Mouse (Mus musculus): ENCODE data around the gene Prss53. TPM values are rescaled to one million over a fixed set of nuclear protein-coding genes. Genes with fewer than 3 reads are reported as not detected.
"Not testable (repeated sequence)": the region's sequence is repeated elsewhere in the genome, so short reads cannot be mapped to it uniquely, and the experiment has no call there.

Prss53 gene
- polyA plus RNA-seq, 1 experiment from 2014 or later: 1.1 TPM

DNA sequence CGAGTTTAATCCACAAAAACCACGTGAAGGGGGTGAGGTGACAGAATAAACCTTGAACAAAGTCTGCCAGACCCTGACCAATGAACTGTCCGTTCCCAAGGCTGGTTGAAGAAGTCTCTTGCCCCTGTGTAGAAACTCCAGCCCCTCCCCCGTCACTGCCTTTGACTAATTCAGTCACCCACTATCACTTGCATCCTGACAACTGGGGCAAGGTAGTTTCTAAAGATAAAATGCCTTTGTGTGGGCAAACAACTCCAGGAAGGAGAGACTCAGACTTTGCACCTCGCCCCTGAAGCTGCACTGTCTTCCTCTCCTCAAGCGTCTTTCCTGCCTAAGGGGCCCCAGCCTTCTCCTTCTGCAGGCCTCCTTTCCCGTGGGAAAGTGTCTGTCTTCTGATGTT, 9.2 kb upstream of the Prss53 start:
- H3K9ac ChIP-seq (ENCODE audit: low read length): no peak overlapping the region
- ATAC-seq (ENCODE audit: low read depth): no peak
- no peaks in the 10 kb centered on the region for H3K9me3 ChIP-seq (ENCODE audit: control insufficient read depth, low read length)
- 19% methylated on average over 7 of the region's 7 CpGs for WGBS
- no peak overlapping the region for H3K4me3 ChIP-seq (ENCODE audit: low read length)
- no peaks in the 10 kb centered on the region for H3K36me3 ChIP-seq (ENCODE audit: control insufficient read depth, insufficient read depth, low read length)
- no peak overlapping the region for H3K27ac ChIP-seq (ENCODE audit: low read length)
- no peaks in the 10 kb centered on the region for H3K27me3 ChIP-seq (ENCODE audit: control insufficient read depth, insufficient read depth, low read depth, low read length)
- no peak overlapping the region for H3K4me2 ChIP-seq (ENCODE audit: low read depth, low read length)
- H3K4me1 ChIP-seq (replicated peaks; ENCODE audit: control insufficient read depth, insufficient read depth, low read length): peaks cover 5% of the 10 kb centered on the region

DNA sequence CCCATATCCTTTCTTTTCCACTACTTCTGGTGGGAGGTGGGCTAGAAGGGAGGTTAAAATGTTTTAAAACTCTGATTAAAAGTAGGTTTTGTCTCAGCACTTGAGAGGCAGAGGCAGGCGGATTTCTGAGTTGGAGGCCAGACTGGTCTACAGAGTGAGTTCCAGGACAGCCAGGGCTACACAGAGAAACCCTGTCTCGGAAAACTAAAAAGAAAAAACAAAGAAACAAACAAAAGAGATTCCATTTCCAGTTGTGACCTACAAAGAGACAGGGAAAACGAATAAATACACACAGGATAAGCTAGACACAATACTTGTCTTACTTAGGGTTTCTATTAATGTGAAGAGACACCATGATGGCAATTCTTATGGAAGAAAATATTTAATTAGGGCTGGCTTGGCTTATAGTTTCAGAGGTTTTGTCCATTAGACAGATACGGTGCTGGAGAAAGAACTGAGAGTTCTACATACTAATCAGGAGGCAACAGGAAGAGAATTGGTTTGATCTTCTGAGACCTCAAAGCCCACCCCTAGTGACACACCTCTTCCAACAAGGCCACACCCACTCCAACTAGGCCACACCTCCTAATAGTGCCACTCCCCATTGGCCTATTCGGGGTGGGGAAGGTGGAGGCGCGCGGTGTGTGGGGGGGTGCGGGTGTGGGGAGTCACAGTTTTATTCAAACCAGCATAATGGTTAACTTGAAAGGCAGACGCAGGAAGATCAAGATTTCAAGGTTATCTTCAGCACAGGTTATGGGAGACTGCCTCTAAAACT, 7.6 kb upstream of the Prss53 start:
- H3K4me1 ChIP-seq (replicated peaks; ENCODE audit: control insufficient read depth, insufficient read depth, low read length): peaks cover 8% of the 10 kb centered on the region
- no peak for ATAC-seq (ENCODE audit: low read depth)
- 34% methylated on average over 10 of the region's 10 CpGs for WGBS

DNA sequence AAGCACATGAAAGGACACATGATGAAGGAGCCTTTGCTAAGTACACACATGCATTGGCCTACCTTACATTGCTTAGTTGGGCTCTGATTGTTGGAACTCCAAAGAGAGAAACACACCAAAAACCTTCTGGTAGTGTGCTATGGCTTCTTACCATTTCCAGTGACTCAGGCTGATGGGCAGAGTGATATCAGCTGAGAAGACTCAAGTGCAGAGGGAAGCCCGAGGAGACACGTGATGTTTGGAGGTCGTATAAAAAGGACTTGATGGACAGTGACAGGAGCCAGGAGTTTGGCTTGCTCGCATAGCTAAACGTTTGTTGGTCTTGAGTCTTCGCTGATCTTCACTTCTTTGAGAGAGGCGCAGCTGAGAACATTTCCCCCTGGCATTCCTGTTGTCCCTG, 6.8 kb upstream of the Prss53 start:
- no peak overlapping the region for H3K27ac ChIP-seq (ENCODE audit: low read length)
- H3K9ac ChIP-seq (ENCODE audit: low read length): no peak overlapping the region
- no peak overlapping the region for H3K4me3 ChIP-seq (ENCODE audit: low read length)
- no peak overlapping the region for H3K4me2 ChIP-seq (ENCODE audit: low read depth, low read length)
- ATAC-seq (ENCODE audit: low read depth): no peak
- no peaks in the 10 kb centered on the region for H3K36me3 ChIP-seq (ENCODE audit: control insufficient read depth, insufficient read depth, low read length)
- peaks cover 8% of the 10 kb centered on the region for H3K4me1 ChIP-seq (replicated peaks; ENCODE audit: control insufficient read depth, insufficient read depth, low read length)
- H3K9me3 ChIP-seq (ENCODE audit: control insufficient read depth, low read length): no peaks in the 10 kb centered on the region
- H3K27me3 ChIP-seq (ENCODE audit: control insufficient read depth, insufficient read depth, low read depth, low read length): no peaks in the 10 kb centered on the region
- 81% methylated on average over 7 of the region's 7 CpGs for WGBS

More for the DNA sequence above, 7.6 kb upstream of the Prss53 start:
- Histone ChIP-seq H3K36me3 (ENCODE audit: control insufficient read depth, insufficient read depth, low read length) (no peaks in the 10 kb centered on the region), H3K4me3 (ENCODE audit: low read length) (no peak overlapping the region), H3K27me3 (ENCODE audit: control insufficient read depth, insufficient read depth, low read depth, low read length) (no peaks in the 10 kb centered on the region), H3K4me2 (ENCODE audit: low read depth, low read length) (no peak overlapping the region), H3K27ac (ENCODE audit: low read length) (no peak overlapping the region), H3K9ac (ENCODE audit: low read length) (no peak overlapping the region), H3K9me3 (ENCODE audit: control insufficient read depth, low read length) (no peaks in the 10 kb centered on the region)

DNA sequence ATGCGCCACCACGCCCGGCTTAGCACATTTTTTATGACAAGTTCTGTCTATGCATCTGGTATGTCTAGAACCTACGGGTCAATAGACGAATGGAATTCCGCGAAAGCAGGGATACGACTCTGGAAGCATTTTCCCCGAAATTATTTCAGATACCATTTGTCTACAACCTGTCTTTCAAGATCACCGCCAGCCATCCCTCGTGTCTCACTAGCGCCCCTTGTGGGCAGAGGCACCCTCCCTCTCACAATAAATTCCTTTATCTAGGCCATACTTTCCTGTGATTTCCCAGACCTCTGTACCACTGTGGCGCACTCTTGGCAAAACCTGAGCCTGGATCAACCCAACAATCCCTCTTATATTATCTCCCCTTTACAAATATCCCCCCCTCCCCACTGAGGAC, 5.6 kb upstream of the Prss53 start:
- H3K4me2 ChIP-seq (ENCODE audit: low read depth, low read length): no peak overlapping the region
- no peak for ATAC-seq (ENCODE audit: low read depth)
- no peak overlapping the region for H3K27ac ChIP-seq (ENCODE audit: low read length)
- no peaks in the 10 kb centered on the region; the same call in 1 of the 2 replicates for H3K36me3 ChIP-seq (ENCODE audit: control insufficient read depth, insufficient read depth, low read length)
- H3K9ac ChIP-seq (ENCODE audit: low read length): no peak overlapping the region
- H3K4me1 ChIP-seq (replicated peaks; ENCODE audit: control insufficient read depth, insufficient read depth, low read length): peaks cover 8% of the 10 kb centered on the region
- H3K27me3 ChIP-seq (ENCODE audit: control insufficient read depth, insufficient read depth, low read depth, low read length): no peaks in the 10 kb centered on the region
- no peaks in the 10 kb centered on the region for H3K9me3 ChIP-seq (ENCODE audit: control insufficient read depth, low read length)
- 61% methylated on average over 13 of the region's 13 CpGs for WGBS
- no peak overlapping the region for H3K4me3 ChIP-seq (ENCODE audit: low read length)

DNA sequence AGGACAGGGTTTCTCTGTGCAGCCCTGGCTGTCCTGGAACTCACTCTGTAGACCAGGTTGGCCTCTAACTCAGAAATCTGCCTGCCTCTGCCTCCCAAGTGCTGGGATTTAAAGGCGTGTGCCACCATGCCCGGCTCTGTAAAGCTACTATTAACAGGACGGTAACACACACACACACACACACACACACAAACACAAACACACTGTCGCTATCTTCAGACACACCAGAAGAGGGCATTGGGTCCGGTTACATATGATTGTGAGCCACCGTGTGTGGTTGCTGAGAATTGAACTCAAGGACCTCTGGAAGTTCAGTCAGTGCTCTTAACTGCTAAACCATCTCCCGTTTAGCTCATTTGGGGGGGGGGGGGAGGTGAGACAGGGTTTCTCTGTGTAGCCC, 5.1 kb upstream of the Prss53 start:
- peak; percentile 10; the same call in 1 of the 2 replicates for ATAC-seq (ENCODE audit: low read depth)
- WGBS: 68% methylated on average over 7 of the region's 7 CpGs

DNA sequence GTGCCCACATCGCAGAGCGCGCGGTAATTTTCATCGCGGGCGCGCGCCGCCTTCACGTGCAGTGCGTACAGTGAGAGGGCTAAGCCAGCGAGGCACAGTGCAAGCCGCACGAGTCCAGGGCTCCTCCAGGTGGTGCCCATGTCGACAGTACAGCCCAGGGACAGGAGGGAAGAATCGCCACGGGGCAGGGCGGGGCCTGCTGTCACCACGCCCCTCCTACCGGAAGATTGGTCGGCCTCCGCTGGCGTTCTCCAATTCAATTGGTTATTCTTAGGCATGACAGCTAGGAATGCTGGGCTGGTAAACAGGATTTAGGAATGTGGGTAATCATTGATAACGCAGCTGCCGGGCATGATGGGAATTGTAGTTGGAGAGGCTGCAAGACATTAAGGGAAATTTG, 4.7 kb upstream of the Prss53 start, which contains the start of the genes Gm21974 and Vkorc1:
Gene Gm21974, minus strand, starts transcription at position 13 of the 400 bp plus-strand sequence.
Gene Vkorc1, minus strand, starts transcription at position 176 of the 400 bp plus-strand sequence.
- peak; percentile 99 for ATAC-seq (ENCODE audit: low read depth)
- under 1% methylated on average over 26 of the region's 26 CpGs for WGBS
- Histone ChIP-seq H3K36me3 (ENCODE audit: control insufficient read depth, insufficient read depth, low read length) (no peaks in the 10 kb centered on the region; the same call in 1 of the 2 replicates), H3K4me2 (ENCODE audit: low read depth, low read length) (peak within 1 kb of the TSS; percentile 92), H3K27me3 (ENCODE audit: control insufficient read depth, insufficient read depth, low read depth, low read length) (no peaks in the 10 kb centered on the region), H3K9ac (ENCODE audit: low read length) (peak within 1 kb of the TSS; percentile 69), H3K27ac (ENCODE audit: low read length) (peak within 1 kb of the TSS; percentile 79), H3K9me3 (ENCODE audit: control insufficient read depth, low read length) (no peaks in the 10 kb centered on the region), H3K4me1 (replicated peaks; ENCODE audit: control insufficient read depth, insufficient read depth, low read length) (peaks cover 8% of the 10 kb centered on the region), H3K4me3 (ENCODE audit: low read length) (peak within 1 kb of the TSS; percentile 61)

More for the DNA sequence above, 5.1 kb upstream of the Prss53 start:
- Histone ChIP-seq H3K4me2 (ENCODE audit: low read depth, low read length) (peak overlapping the region; percentile 92; the same call in 1 of the 2 replicates), H3K9ac (ENCODE audit: low read length) (peak overlapping the region; percentile 36; the same call in 1 of the 2 replicates), H3K4me3 (ENCODE audit: low read length) (peak overlapping the region; percentile 61; the same call in 1 of the 2 replicates)
- not testable (repeated sequence) for H3K9me3 ChIP-seq (ENCODE audit: control insufficient read depth, low read length); H3K4me1 ChIP-seq (replicated peaks; ENCODE audit: control insufficient read depth, insufficient read depth, low read length); H3K27me3 ChIP-seq (ENCODE audit: control insufficient read depth, insufficient read depth, low read depth, low read length); H3K27ac ChIP-seq (ENCODE audit: low read length); H3K36me3 ChIP-seq (ENCODE audit: control insufficient read depth, insufficient read depth, low read length)

DNA sequence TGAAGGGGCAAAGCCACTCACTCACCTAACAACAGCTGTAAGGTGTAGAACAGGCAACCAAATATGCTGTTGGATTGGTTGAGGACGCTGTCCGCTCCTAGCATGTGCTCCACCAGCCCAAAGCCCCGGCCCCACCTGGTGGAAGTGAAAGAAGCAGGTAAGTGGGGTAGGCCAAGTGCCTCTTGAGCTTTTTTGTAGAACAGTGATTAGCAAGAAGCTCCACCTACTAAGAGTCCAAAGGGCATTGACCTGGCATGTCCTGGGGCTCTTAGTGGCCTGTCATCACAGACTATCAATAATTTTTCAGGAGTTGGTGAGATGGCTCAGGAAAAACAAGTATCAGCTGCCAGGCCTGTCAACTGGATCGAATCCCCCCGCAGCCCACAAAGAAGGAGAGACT, 3.7 kb upstream of the Prss53 start:
- H3K4me3 ChIP-seq (ENCODE audit: low read length): peak overlapping the region; percentile 61

DNA sequence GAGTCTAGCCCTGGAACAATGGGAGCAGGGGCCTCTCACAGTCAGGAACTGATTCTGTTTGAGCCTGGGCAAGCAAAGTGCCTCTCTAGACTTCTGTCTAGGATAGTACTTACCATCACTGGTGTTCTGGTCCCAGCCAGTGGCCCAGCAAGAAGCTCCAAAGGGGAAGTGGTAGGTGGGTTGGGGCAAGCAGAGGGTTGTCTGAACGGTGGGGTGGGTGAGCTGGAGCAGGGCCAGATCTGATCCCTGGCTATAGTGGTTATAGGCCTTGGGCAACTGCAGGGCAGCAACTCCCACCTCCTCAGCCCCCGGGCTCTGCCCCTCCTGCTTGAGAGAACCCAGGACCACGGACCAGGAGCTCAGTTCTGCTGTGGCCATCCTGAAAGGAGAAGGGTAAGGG, 1.9 kb downstream of the Prss53 start:
- Histone ChIP-seq H3K4me3 (ENCODE audit: low read length) (no peak overlapping the region), H3K27ac (ENCODE audit: low read length) (no peak overlapping the region), H3K4me2 (ENCODE audit: low read depth, low read length) (no peak overlapping the region), H3K36me3 (ENCODE audit: control insufficient read depth, insufficient read depth, low read length) (peaks cover 39% of the 10 kb centered on the region), H3K9ac (ENCODE audit: low read length) (no peak overlapping the region), H3K27me3 (ENCODE audit: control insufficient read depth, insufficient read depth, low read depth, low read length) (no peaks in the 10 kb centered on the region), H3K4me1 (replicated peaks; ENCODE audit: control insufficient read depth, insufficient read depth, low read length) (peaks cover 4% of the 10 kb centered on the region), H3K9me3 (ENCODE audit: control insufficient read depth, low read length) (no peaks in the 10 kb centered on the region)
- no peak for ATAC-seq (ENCODE audit: low read depth)
- 70% methylated on average over 3 of the region's 3 CpGs for WGBS

More for the DNA sequence above, 3.7 kb upstream of the Prss53 start:
- 53% methylated on average over 5 of the region's 5 CpGs for WGBS
- peaks cover 8% of the 10 kb centered on the region for H3K4me1 ChIP-seq (replicated peaks; ENCODE audit: control insufficient read depth, insufficient read depth, low read length)
- no peaks in the 10 kb centered on the region for H3K27me3 ChIP-seq (ENCODE audit: control insufficient read depth, insufficient read depth, low read depth, low read length)
- H3K9ac ChIP-seq (ENCODE audit: low read length): peak overlapping the region; percentile 69
- ATAC-seq (ENCODE audit: low read depth): no peak
- peaks cover 3% of the 10 kb centered on the region; the same call in 1 of the 2 replicates for H3K36me3 ChIP-seq (ENCODE audit: control insufficient read depth, insufficient read depth, low read length)
- H3K27ac ChIP-seq (ENCODE audit: low read length): no peak overlapping the region; the same call in 1 of the 2 replicates
- H3K9me3 ChIP-seq (ENCODE audit: control insufficient read depth, low read length): no peaks in the 10 kb centered on the region
- peak overlapping the region; percentile 92 for H3K4me2 ChIP-seq (ENCODE audit: low read depth, low read length)

DNA sequence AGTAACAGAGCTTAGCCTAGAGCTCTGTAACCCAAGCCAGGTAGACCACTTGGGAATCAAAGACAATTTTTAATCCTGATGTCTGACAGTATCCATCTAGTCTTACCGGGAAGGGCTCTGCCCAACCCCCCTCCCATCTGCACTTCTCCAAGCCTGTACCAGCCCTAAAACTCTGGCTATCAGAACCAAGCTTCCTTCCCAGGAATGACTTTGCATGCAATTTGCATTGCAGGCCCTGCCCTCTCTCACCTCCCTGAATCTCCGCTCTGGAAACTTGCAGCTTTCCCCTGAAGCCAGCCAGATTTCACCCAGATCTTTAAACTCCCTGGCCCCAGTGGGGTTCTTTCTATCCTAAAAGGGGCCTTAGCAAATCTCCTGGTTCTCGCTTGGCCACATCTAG, 3.0 kb downstream of the Prss53 start:
- H3K4me2 ChIP-seq (ENCODE audit: low read depth, low read length): no peak overlapping the region
- no peak overlapping the region for H3K9ac ChIP-seq (ENCODE audit: low read length)
- ATAC-seq (ENCODE audit: low read depth): no peak
- H3K4me1 ChIP-seq (replicated peaks; ENCODE audit: control insufficient read depth, insufficient read depth, low read length): peaks cover 7% of the 10 kb centered on the region
- H3K4me3 ChIP-seq (ENCODE audit: low read length): no peak overlapping the region
- H3K27ac ChIP-seq (ENCODE audit: low read length): no peak overlapping the region
- no peaks in the 10 kb centered on the region for H3K27me3 ChIP-seq (ENCODE audit: control insufficient read depth, insufficient read depth, low read depth, low read length)
- H3K36me3 ChIP-seq (ENCODE audit: control insufficient read depth, insufficient read depth, low read length): peaks cover 48% of the 10 kb centered on the region
- H3K9me3 ChIP-seq (ENCODE audit: control insufficient read depth, low read length): no peaks in the 10 kb centered on the region
- WGBS: 78% methylated on average over 3 of the region's 3 CpGs
